Mouse (Mus musculus) myocyte (in vitro differentiated cells): ENCODE measurements around the gene Xylt1. TPM values are rescaled to one million over a fixed set of nuclear protein-coding genes. Genes with fewer than 3 reads are reported as not detected.

Experiments
- H3K27me3 ChIP-seq: one replicate; pipeline ENCODE4 v1.6.1; 2011; ENCODE audit not compliant: control insufficient read depth, insufficient read depth, insufficient read length
- H3K36me3 ChIP-seq: one replicate; pipeline ENCODE4 v1.6.1; 2011; ENCODE audit not compliant: control insufficient read depth, insufficient read depth
- H3K4me2 ChIP-seq: one replicate; pipeline ENCODE4 v1.6.1; 2011; ENCODE audit warnings: low read depth, control low read depth
- H3K4me3 ChIP-seq: one replicate; pipeline ENCODE4 v1.5.1; 2011; ENCODE audit warnings: mild to moderate bottlenecking, control low read depth, moderate library complexity
- H3K79me2 ChIP-seq: one replicate; pipeline ENCODE4 v1.6.1; 2011; ENCODE audit not compliant: control insufficient read depth, insufficient read depth
- H3ac ChIP-seq: one replicate; pipeline ENCODE4 v1.6.1; 2011; ENCODE audit not compliant: control insufficient read depth, insufficient read length
- CEBPB ChIP-seq: IDR thresholded peaks from 2 replicates; pipeline ENCODE4 v1.6.1; 2011; ENCODE audit warnings: mild to moderate bottlenecking, moderate library complexity; ENCODE audit not compliant: poor library complexity, insufficient read depth, severe bottlenecking
- E2F4 ChIP-seq: IDR thresholded peaks from one replicate; pipeline ENCODE4 v1.6.1; 2011; ENCODE audit warnings: mild to moderate bottlenecking, control low read depth, moderate library complexity; ENCODE audit not compliant: insufficient read depth
- MAX ChIP-seq: IDR thresholded peaks from one replicate; pipeline ENCODE4 v1.6.1; 2011; ENCODE audit warnings: low read depth, mild to moderate bottlenecking, control low read depth
- MYOD1 ChIP-seq, 3 experiments: IDR thresholded peaks; one replicate each; pipeline ENCODE4 v1.6.1; 2011; ENCODE audit warnings: control low read depth in 2 of 3, low read depth in 2 of 3, mild to moderate bottlenecking in 2 of 3, moderate library complexity in 1 of 3; ENCODE audit not compliant: insufficient read length in 2 of 3, control insufficient read depth in 1 of 3
- MYOG ChIP-seq, 3 experiments: IDR thresholded peaks; one replicate each; pipeline ENCODE4 v1.6.1; 2011; ENCODE audit warnings: control low read depth in 2 of 3, low read depth in 2 of 3, mild to moderate bottlenecking in 2 of 3; ENCODE audit not compliant: insufficient read length in 2 of 3, control insufficient read depth in 1 of 3, insufficient read depth in 1 of 3
- POLR2A ChIP-seq: IDR thresholded peaks from one replicate; pipeline ENCODE4 v1.6.1; 2011; ENCODE audit warnings: low read depth, mild to moderate bottlenecking, control low read depth, moderate library complexity; ENCODE audit not compliant: insufficient read length
- POLR2AphosphoS2 ChIP-seq: IDR thresholded peaks from one replicate; pipeline ENCODE4 v1.6.1; 2011; ENCODE audit warnings: low read depth, control low read depth; ENCODE audit not compliant: insufficient read length
- REST ChIP-seq: IDR thresholded peaks from one replicate; pipeline ENCODE4 v1.6.1; 2011; ENCODE audit warnings: mild to moderate bottlenecking, control low read depth, moderate library complexity; ENCODE audit not compliant: insufficient read depth, insufficient read length
- SRF ChIP-seq: IDR thresholded peaks from one replicate; pipeline ENCODE4 v1.6.1; 2011; ENCODE audit warnings: low read depth; ENCODE audit not compliant: control insufficient read depth, insufficient read length
- TCF12 ChIP-seq: IDR thresholded peaks from one replicate; pipeline ENCODE4 v1.6.1; 2011; ENCODE audit warnings: mild to moderate bottlenecking, control low read depth; ENCODE audit not compliant: poor library complexity, insufficient read depth, severe bottlenecking
- TCF3 ChIP-seq: IDR thresholded peaks from one replicate; pipeline ENCODE4 v1.6.1; 2011; ENCODE audit warnings: low read depth, control low read depth; ENCODE audit not compliant: insufficient read length
- USF1 ChIP-seq: IDR thresholded peaks from one replicate; pipeline ENCODE4 v1.6.1; 2011; ENCODE audit warnings: low read depth, mild to moderate bottlenecking, control low read depth, moderate library complexity
- polyA plus RNA-seq: library from polyadenylated mRNA; unstranded; fragments of >200 nt; fragmentation: generic; extraction: Trizol; gene quantifications from one replicate; pipeline ENCODE4 v1.2.1, GENCODE M21; 2012; ENCODE audit warnings: missing spikeins

Gene Xylt1
- polyA plus RNA-seq, 1 experiment, result not detected

DNA sequence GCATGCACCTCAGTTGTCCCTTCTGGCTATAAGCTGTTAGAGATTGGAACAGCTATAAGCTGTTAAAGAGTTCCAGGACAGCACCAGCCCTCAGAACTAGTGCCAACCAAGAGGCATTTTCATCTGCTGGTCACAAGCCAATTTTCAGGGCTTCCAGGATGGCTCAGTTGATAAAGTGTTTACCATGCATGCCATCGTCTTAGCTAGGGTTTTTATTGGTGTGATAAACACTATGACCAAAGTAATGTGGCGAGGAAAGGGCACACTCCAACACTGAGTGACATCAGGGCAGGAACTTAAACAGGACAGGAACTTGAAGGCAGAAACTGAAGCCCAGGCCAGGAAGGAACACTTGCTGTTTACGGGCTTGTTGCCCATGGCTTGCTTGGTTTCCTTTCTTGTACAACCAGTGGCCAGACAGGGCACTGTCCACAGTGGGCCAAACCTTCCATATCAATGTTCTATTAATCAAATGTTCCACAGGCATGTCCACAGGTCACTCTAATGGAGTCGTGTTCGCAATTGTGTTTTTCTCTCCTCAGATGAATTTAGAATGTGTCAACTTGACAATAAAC lies 49.7 kb downstream of the Xylt1 start:
- Histone ChIP-seq H3K36me3 (no peaks in the 10 kb centered on the region), H3K27me3 (no peaks in the 10 kb centered on the region), H3K4me2 (no peak overlapping the region), H3K79me2 (no peaks in the 10 kb centered on the region), H3ac (no peak overlapping the region), H3K4me3 (no peak overlapping the region)
- no peak for TF ChIP-seq REST
- no peak for TF ChIP-seq CEBPB
- TF ChIP-seq USF1, result no peak

GRCm38 (mm10) chr7:117433641-117434040 lies 52.9 kb downstream of the Xylt1 start:
- no peak overlapping the region for H3K4me2 ChIP-seq
- no peak for TF ChIP-seq USF1
- no peak for TF ChIP-seq TCF3
- no peak for TF ChIP-seq CEBPB
- no peak for TF ChIP-seq TCF12
- no peak for TF ChIP-seq MAX
- TF ChIP-seq E2F4, result no peak
- TF ChIP-seq SRF, result no peak
- TF ChIP-seq POLR2AphosphoS2, result no peak
- TF ChIP-seq MYOG (IDR thresholded peaks at IDR 0.05; ENCODE audit: control insufficient read depth in 1 of 3, insufficient read depth in 1 of 3, insufficient read length in 2 of 3, low read depth in 2 of 3), result no peak
- TF ChIP-seq REST, result no peak
- no peak for TF ChIP-seq POLR2A
- no peak overlapping the region for H3ac ChIP-seq
- H3K4me3 ChIP-seq, result no peak overlapping the region
- no peaks in the 10 kb centered on the region for H3K79me2 ChIP-seq
- H3K36me3 ChIP-seq, result no peaks in the 10 kb centered on the region
- H3K27me3 ChIP-seq, result no peaks in the 10 kb centered on the region

- Histone ChIP-seq H3K79me2 (no peaks in the 10 kb centered on the region), H3K36me3 (no peaks in the 10 kb centered on the region), H3K27me3 (no peaks in the 10 kb centered on the region), H3K4me2 (no peak overlapping the region), H3K4me3 (no peak overlapping the region), H3ac (no peak overlapping the region)
- TF ChIP-seq POLR2AphosphoS2 (no peak), E2F4 (no peak), MYOG (IDR thresholded peaks at IDR 0.05; ENCODE audit: control insufficient read depth in 1 of 3, insufficient read depth in 1 of 3, insufficient read length in 2 of 3, low read depth in 2 of 3) (no peak), TCF3 (no peak), MYOD1 (IDR thresholded peaks at IDR 0.05; ENCODE audit: control insufficient read depth in 1 of 3, insufficient read length in 2 of 3, low read depth in 2 of 3) (no peak), MAX (no peak), SRF (no peak), POLR2A (no peak), USF1 (no peak), CEBPB (no peak), REST (no peak), TCF12 (no peak)
Observed at GRCm38 (mm10) chr7:117435091-117435490, 54.3 kb downstream of the Xylt1 start.

GRCm38 (mm10) chr7:117435730-117436441 lies 55.1 kb downstream of the Xylt1 start:
- H3K4me3 ChIP-seq, result no peak overlapping the region
- no peak overlapping the region for H3ac ChIP-seq
- no peaks in the 10 kb centered on the region for H3K79me2 ChIP-seq
- no peaks in the 10 kb centered on the region for H3K27me3 ChIP-seq
- H3K36me3 ChIP-seq, result no peaks in the 10 kb centered on the region
- no peak overlapping the region for H3K4me2 ChIP-seq
- TF ChIP-seq MYOD1 (IDR thresholded peaks at IDR 0.05; ENCODE audit: control insufficient read depth in 1 of 3, insufficient read length in 2 of 3, low read depth in 2 of 3) (no peak), REST (no peak), POLR2A (no peak), TCF12 (no peak), E2F4 (no peak), POLR2AphosphoS2 (no peak), CEBPB (no peak), SRF (no peak), USF1 (no peak), MAX (no peak), MYOG (IDR thresholded peaks at IDR 0.05; ENCODE audit: control insufficient read depth in 1 of 3, insufficient read depth in 1 of 3, insufficient read length in 2 of 3, low read depth in 2 of 3) (no peak), TCF3 (no peak)

DNA sequence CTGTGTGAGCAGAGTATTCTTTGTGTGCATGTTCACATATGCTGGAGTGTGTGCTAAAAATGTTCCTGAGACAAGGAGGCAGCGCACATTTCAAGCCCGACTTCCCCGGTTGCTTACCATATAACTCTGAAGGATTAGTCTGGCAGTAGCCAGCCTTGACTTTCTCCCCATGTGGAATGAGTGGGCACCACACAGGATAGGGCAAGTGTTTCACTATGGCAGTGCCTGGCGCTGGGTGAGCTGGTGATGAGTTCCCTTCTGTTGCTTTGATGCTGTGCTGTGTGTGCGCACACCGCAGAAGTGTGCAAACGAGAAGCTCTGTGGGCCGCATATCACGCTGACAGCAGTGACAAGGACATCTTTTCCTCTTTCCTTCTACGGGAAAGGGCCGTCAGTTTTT lies 56.1 kb downstream of the Xylt1 start:
- H3K36me3 ChIP-seq, result no peaks in the 10 kb centered on the region
- no peaks in the 10 kb centered on the region for H3K79me2 ChIP-seq
- H3K4me3 ChIP-seq, result no peak overlapping the region
- H3K4me2 ChIP-seq, result no peak overlapping the region
- H3ac ChIP-seq, result no peak overlapping the region
- H3K27me3 ChIP-seq, result no peaks in the 10 kb centered on the region
- no peak for TF ChIP-seq E2F4
- TF ChIP-seq USF1, result no peak
- TF ChIP-seq POLR2A, result no peak
- no peak for TF ChIP-seq CEBPB
- TF ChIP-seq MYOG (IDR thresholded peaks at IDR 0.05; ENCODE audit: control insufficient read depth in 1 of 3, insufficient read depth in 1 of 3, insufficient read length in 2 of 3, low read depth in 2 of 3), result no peak
- TF ChIP-seq POLR2AphosphoS2, result no peak
- TF ChIP-seq MYOD1 (IDR thresholded peaks at IDR 0.05; ENCODE audit: control insufficient read depth in 1 of 3, insufficient read length in 2 of 3, low read depth in 2 of 3), result no peak
- TF ChIP-seq REST, result no peak
- TF ChIP-seq SRF, result no peak
- no peak for TF ChIP-seq TCF12
- TF ChIP-seq TCF3, result no peak
- TF ChIP-seq MAX, result no peak
